Mouse (Mus musculus) left cerebral cortex, adult 18-20 months (tissue): ENCODE data around the gene Kcnj11. TPM values are rescaled to one million over a fixed set of nuclear protein-coding genes. Genes with fewer than 3 reads are reported as not detected.
A peak's percentile ranks its signal among the peaks of the same experiment; 100 is the strongest.

ENCODE experiments used
- DNase-seq, 2 experiments: peaks; one replicate each; pipeline ENCODE4 v3.0.0; 2021 to 2022; ENCODE audit warnings: low spot score in 2 of 2, mixed read lengths in 1 of 2
- long read RNA-seq, 2 experiments: library from polyadenylated mRNA; stranded (forward); transcript quantifications; one replicate each; pipeline ENCODE4 v2.0.0; 2021
- total RNA-seq, 2 experiments: library from RNA; stranded (reverse); gene quantifications; 2 replicates each; pipeline ENCODE4 v1.2.3; 2021

Kcnj11 gene
- total RNA-seq = 10 to 100 TPM; 38.7 to 43.1 TPM
- long read RNA-seq, experiment 1, transcript Kcnj11-205 (1 exons, 3,142 nt) = major isoform, 17 of 24 reads
- long read RNA-seq, experiment 1, transcript Kcnj11-201 (2 exons, 917 nt) = minor isoform, 5 of 24 reads
- long read RNA-seq, experiment 1, partial matches to known transcripts = 0 of 24 reads
- long read RNA-seq, experiment 1, other reads (novel, unspliced or antisense) = 0 of 24 reads
- long read RNA-seq, experiment 2, transcript Kcnj11-205 (1 exons, 3,142 nt) = major isoform, 9 of 13 reads
- long read RNA-seq, experiment 2, partial matches to known transcripts = 0 of 13 reads
- long read RNA-seq, experiment 2, other reads (novel, unspliced or antisense) = 1 of 13 reads

DNA sequence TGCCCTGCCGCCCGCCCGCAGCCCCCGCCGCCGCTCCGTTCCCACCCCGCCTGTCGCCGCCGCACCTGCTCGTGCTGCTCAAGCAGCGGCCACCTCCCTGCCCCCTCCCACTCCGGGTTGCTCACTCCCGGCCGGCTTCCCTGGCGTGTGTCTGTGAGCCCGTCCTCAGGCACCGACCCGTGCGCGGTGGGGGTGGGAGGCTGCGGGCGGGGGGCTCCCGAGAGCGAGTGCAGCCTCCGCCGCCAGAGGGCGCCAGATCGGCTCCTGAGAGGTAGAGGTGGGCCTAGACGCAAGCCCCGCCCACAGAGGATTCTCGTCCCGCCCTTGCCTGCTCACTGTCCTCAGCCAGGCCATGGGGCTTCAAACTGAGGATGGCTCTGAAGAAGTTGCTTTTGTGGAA, at the start of gene Kcnj11:
Gene Kcnj11, minus strand, starts transcription at position 202 of the 400 bp plus-strand sequence.
- peak; percentile 86 for DNase-seq

DNA sequence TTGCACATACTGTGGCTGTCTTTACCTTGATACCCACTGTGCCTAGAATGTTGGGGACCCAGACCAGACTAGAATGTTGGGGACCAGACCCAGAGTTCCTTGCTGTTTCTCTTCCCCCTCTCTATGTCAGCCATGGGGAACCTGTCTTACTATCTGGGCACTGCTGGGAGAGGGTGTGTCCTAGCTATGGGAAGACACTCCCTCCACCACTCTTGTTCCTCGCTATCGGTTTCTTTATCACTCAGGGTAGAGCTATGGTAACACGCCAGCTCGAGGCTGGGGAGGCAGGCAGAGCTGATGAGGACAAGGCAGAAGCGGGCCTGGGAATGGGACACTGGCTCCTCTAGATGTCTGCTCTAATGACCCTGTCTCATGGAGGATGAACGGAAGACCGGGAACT, 46.9 kb upstream of the Kcnj11 start:
- DNase-seq = no peak

DNA sequence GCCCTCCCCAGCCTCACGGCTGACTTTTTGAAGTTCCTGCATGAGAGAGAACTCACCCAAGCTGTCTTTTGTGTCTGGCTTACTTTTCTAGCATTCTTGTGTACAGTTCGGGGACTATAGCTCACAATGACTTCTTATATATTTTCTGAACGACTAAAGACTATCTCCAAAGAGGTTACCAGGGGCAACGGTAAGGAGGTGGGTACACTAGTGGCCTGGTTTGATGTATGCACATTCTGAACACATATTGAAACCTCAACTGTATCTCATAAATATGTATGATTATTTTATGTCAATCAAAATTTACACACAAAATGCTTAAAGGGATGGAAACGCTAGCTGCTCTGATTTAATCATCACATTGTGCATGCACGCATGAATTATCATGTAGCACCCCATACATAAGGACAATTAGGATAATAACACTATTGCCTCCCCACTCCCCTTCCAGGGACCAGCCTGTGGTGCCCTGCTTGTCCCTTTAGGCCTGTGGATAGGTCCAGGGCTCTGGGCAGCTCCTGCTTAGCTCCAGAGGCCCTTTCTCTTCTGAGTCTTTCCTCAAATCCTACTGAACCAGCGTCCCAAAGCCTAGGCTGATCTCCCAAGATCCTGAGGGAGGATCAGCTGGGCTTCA, 46.2 kb upstream of the Kcnj11 start:
- DNase-seq = no peak

DNA sequence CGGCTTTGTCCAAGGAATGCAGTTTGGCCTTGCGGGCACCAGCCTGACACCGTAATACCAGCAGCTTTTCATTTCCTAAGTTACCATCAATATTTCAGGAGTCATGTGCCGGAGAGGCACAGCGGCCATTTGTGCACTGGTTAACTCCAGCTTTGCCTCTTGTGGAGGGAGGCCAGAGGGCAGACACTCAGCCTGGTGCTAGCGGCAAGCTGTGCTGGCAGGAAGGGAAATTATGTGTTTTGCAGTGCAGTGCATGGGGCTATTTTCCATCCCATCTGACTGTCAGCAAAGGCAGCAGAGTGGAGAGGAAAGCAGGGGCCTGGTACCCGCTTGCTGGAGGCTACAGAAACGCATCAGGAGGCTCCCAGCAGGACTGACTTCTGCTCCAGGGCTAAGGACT, 43.5 kb upstream of the Kcnj11 start:
- no peak for DNase-seq

DNA sequence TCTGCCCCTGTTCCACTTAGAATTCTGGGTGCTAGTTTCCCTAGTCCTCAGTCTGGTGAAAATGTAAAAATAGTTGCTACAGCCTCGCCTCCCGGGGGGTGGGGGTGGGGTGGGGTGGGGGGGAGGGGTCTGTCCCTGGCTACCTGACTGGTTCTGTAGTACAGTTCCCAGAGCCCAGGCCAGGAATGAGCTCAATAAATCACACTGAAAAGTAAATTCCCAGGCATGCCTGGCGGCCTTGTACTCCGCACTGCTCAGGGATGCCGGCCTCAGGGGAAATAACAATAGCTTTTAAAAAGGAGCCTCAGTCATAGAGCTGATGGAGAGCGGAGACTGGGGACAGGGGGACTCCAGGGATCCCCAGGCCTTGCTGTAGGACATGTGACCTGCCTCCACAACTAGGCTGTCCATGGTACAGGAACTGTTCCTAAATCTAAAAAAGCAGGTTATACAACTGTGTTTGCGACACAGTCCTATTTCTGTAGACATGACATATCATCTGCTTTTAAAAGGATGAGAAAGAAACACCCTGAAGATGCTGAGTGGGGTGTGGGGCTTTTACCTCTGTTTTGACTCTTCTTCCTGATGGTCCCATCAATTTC, 37.9 kb upstream of the Kcnj11 start:
- DNase-seq = peak; percentile 25 to 48

DNA sequence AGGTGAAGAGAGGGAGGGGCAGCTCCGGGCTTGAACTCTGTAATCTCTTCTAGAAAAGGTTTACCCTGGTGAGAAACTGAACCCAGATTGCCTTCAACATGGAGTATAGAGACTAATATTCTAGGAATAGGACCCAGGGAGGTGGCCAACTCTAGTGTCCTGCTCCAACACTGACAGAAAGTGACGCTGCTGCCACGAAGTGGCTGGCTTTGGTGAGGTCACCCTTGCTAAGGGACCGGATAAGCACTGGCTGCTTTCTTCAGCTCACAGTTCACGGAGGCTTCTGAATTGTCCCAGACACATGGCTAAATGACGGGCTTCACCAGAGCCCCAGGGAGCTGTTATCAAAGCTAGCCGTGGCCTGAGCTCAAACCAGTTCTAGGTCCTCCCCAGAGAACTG, 33.3 kb upstream of the Kcnj11 start:
- DNase-seq = no peak

DNA sequence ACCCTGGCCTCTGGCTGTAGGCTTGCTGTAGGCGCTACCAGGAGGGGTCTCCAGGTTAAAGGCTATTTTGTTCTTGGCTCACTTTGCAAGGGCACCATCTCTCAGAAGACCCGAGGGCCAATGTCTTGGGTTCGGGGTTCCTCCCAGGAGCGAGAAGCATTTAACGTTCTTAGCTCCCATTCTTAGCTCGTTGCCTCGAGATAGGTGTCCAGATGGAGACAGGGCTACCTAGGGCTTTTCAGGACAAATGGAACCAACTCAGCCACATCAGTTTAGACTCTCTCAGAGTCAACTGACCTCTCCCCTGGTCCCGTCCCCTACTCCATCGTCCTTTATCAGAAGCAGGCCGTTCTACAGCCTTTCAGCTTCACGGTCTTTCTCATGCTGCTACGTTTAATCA, 31.7 kb upstream of the Kcnj11 start:
- DNase-seq = no peak

DNA sequence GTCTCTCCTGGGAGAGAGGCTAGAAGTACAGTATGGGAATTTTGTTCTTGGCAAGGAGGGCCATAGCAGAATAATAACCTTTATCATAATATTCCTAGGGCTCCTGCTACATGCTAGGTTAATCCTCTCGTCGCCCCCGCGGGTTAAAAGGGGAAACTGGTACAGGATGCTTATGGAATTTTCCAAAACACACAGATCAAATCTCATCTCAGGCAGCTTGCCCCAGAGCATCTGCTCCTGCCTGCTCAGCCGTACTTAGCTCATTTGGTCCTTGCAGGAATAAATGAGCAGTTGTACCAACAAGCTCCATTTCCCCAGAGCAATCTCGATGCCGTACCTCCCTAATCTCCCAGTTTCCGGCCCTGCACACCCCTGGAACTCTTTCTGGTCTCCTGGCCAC, 31.2 kb upstream of the Kcnj11 start:
- peak in 1 of 2 experiments; percentile 62 for DNase-seq

DNA sequence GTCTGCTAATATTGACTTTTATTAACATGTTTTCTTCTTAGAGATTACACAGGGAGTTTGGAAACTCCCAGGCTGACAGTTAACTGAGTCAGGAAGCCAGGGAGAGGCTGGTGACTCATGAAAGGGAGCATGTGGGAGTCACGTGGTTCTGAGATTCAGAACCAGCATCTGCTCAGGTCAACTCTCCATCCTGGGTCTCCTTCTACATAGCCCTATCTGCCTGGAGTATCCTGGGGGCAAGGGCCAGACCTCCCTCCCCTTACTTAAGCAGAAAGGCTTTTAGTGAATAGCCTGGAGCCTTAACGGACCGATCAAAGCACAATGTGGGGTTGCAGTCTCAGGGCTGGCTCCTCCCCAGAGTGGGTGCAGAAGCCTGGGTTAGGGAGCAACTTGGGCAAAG, 30.7 kb upstream of the Kcnj11 start:
- DNase-seq = peak; percentile 61 to 63

DNA sequence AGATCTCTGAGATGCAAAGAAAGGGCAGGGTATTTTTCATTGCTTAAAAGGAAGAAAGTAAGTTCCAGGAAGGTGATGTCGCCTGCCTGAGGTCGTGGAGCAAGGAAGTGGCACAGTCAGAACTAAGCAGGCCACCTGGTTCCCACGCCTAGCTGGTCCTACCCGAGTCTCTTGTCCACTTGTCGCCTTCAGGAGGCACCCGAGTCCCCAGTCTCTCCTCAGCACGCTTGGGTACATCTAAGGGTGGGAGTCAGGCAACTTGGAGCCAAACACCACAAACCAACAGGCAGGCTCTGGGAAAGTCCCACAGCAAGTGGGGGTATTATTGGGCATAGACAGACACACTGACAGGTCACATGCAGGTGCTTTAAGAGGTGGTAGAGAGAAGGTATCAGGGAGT, 30.2 kb upstream of the Kcnj11 start:
- DNase-seq = no peak

DNA sequence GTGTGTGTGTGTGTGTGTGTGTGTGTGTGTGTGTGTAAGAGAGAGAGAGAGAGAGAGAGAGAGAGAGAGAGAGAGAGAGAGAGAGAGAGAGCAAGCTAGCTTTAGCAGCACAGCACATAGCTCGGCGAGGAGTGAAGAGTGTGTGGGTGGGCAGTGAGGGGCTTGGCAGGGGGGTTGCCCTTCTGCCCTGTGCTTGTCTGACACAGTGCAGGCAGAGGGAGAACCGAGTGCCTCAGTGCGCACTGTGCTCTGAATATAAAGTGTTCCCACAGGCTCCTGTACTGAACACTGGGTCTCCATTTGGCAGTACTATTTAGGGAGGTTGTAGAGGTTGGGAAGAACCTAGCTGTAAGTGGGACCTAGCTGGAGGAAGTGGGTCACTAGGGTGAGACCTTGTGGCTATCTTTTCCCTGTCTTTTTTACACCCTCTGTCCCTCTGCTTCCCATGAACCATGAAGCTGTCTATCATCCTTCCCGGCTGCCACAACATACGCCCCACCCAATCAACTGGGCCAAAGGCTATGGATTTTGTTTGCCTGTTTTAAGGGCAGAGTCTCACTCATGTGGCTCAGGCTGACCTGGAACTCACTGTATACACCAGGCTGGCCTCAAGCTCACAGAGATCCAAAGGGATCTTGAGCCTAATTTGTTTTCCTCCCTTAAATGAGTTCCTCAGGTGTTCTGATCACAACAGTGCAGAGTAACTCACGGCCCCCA, 29.1 kb upstream of the Kcnj11 start:
- no peak for DNase-seq

DNA sequence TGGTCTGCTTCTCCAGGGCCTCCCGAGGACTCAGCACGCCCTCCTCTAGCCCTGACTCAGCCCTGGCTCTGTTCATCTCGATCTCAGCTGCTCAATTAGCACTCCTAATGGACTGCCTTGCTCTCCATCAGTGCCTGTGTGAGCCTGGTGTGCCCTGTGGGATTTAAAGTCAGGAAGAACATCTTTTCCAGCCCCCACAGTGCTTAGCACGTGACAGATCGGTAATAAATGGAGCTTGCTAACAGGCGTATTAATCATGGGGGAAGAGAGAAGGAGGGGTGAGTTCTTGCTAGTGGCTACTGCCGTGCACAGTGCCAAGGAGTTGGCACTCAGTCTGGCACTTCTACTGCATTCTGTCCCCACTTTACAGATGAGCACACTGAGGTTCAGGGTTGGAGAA, 27.6 kb upstream of the Kcnj11 start:
- DNase-seq = no peak

DNA sequence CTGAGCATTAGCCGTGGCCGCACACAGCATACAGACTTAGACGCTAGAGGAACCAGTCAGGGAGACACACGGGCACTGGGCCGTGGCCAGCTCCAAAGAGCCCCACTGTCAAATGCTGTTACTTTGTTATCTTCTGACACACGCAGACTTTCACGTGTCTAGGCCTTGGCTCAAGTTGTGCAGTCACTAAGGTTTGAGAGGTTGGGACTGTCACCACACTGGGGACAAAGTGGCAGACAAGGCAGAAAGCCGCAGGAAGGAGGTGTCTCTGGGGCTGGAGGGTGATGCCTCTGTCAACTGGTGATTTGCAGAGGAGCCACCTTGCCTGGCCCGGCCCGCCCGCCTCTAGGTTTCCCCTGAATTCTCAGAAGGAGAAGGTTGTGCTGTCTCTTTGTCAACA, 24.8 kb upstream of the Kcnj11 start:
- DNase-seq = no peak

DNA sequence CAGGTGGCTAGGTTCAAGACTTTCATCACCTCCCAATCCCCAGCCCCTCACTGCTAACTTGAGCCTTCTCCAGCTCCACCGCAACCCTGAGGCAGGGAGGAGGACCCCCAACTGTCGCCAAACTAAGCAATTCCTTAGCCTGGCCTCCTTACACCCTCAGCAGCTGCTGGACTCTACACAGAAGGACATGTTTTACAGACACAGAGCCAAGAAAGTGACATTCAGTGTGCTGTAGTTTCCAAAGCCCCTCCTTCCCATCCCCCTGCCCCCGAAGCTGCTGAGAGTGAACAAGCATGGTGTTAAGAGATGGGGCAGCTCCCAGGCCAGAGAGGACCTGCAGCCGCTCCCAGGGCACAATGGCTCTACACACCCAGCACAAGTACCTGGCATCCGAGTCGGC, 23.9 kb upstream of the Kcnj11 start:
- no peak for DNase-seq

DNA sequence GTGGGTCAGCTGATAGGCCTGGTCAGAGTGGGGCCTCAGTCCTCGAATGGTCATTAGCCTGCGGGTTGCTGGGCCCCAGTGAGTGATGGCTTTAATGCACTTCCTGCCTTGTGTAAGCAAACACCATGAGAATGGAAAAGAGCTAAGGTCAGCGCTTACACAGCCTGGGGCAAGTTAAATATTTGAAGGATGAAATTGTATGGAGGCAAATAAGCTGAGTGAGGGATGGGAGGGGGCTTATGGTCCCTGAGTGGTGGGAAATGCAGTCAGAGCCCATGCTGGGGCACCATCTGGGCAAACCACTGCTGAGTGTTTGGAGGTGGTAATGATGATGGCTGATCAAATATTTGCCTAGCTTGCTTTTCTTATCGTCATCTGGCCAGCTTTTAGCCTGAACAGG, 22.4 kb upstream of the Kcnj11 start:
- DNase-seq = no peak

DNA sequence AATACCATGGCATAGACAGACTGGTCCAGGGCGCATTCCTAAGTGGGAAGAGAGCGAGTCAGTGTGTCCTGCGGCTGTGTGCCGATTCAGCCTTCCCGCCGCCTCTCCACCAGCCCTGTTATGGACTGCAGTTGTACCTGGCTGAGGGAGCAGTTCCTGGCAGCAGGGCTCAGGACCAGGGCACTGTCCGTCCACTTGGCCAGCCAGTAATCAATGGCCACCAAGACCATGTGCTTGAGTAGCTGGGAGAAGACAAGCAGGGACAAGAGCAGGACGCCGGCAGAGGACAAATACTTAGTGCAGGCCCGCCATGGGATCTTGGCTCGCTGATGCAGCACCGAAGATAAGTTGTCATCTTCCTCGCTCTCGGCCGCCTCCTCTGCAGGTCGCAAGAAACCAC, 16.5 kb upstream of the Kcnj11 start:
- DNase-seq = no peak

DNA sequence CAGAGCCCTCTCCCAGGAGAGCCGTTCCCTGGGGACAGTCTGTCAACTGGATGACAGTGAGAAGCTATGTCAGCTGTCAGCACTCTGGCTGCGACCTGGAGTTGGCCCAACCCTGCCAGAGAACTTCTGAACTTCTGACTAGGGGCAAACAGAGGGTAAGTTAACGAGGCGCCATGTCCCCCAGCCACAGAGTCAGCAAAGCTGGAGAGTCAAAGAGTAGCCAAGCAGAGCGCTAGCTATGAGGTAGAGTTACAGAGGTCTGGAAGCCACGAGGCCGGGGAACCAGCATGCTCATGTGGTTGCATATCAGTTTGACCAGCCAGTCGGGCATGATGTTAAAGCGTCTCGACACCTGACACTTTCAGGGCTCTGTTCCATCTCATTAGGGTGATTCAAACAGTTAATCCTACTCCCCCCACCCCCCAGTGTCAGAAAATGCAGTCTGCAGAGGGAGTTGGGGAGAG, 15.6 kb upstream of the Kcnj11 start:
- DNase-seq = no peak

DNA sequence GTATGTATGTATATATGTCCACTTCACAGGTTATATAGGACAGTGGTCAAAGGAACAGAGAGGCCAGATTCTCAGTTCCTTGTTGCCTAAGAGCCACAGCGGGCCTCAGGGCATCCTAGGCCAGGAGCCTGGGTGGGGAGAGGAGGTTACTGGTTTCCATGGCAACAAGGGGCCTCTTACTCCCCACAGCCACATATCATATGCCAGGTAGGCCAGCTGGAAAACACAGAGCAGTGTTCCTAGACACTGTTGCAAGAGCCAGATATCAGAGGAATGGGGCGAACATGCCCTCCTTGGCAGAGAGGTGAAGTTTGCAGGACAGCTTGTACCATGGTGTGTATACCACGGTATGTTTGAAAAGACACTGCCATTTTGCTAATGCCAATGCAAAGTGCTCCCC, 12.9 kb upstream of the Kcnj11 start:
- DNase-seq = no peak

DNA sequence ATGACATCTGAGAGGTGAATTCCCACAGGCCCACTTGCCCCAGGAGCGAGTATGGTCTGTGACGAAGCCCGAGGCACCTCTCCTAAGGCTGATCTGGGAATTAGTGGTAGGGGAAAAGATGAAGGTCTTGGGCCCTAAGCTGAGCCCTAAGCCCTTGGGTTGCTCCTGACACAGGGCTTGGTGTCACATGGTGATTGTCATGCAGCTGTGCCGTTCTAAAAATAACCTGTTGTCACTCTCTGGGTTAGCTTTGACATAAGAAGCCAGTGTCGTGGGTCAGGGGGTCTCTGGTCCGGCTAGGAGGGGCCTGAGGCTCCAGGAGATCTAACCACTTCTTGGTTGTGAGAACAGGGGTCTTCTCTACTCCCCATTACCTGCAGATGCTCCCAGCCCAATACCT, 11.4 kb upstream of the Kcnj11 start:
- DNase-seq = no peak

DNA sequence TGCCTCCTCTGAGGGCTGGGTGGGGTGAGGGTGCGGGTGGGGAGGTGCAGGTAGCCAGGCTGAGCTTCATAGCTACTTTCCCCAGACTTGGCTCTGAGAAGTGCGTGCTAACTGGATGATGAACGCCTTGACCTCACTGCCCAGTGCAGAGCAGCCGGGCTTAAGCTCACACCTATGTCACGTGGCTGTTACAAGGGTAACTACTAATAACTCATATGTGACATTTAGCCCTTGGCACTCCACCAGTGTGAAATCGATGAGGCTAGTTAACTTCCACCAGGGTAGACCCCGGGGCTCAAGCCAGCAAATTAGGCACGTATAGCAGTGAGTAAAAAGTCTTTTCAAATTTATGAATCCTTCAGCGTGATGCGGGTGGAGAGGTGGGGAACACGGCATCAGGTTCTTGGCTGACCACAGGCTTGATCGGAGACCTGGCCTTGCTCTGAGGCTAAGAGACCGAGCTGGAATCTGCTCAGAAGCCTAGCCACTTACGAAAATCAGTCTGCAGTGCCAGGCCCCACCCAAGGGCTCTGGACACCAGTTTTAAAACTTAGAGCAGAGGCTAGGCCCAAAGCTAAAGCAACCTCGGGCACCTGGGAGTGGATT, 10.8 kb upstream of the Kcnj11 start:
- no peak for DNase-seq

DNA sequence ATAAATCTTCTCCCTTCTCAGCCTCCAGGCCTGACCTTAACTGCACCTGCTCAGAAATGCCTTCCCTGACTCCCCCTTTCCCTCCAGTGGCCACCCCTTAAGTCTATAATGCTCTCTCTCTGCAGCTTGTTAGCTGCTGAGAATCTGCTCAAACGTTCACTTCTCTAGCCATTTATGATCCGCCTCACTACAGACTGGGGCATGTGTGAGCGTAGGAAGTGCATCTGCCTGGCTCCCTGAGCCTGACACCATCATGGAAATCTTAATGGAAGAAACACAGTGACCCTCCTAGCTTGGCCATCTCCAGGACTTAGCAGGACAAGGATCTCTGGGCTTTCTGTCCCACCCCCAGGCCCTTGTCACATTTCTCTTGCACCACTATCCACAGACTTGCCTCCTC, 9.5 kb upstream of the Kcnj11 start:
- DNase-seq = no peak

DNA sequence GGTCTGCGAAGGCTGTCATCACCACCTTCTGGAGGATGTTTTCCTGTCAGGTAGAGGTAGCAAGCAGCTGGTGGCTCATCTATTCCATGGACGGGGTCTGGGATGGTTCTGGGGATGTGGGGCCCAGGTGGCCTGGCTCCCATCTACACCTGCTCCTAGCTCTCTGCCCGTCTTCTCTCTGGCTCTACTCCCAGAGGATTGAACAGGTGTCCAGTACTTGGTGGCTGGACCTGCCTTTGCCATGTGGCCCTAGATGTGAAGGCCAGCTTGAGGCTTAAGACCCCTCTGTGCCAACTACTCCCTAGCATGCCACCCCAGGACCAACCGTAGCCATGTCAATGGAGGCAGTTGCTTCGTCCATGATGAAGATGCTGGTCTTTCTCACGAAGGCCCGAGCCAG, 4.9 kb upstream of the Kcnj11 start:
- DNase-seq = no peak
